In the genomic region with DNA sequence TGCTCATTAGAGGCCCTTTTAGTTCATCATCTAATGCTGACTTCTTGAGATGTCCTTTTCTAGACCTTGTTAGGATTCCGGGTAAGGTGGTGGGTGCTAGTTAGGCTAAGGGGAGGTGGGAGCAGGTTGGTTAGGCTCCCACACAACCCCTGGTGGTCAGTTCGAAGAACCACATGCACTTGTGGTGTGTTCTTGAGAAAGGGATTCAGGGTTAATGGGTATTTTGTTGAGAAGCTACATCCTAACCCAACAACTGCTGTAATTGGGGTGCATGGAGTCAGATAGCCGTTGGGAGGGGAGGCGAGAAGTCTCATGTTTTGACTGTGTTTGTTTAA, we compare ENCODE assay signal across 11 mouse cellular contexts. TPM values are rescaled to one million over a fixed set of nuclear protein-coding genes. Genes with fewer than 3 reads are reported as not detected.
DNase-seq lines count a peak whose midpoint lies in the region; ATAC-seq and TF ChIP-seq lines count a peak whose summit lies in the region.
"Had no signal": no experiment of that assay in that cellular context is flagged by ENCODE, and none has a peak within 500 bp of the region (broad histone marks: within the 10 kb centered on the region; RNA-seq: fewer than 3 reads in every experiment).

No protein-coding gene starts in this region.

- H3K27me3 ChIP-seq in heart, postnatal 0 days (ENCODE audit: control insufficient read depth, insufficient read depth, low read length), result no peaks in the 10 kb centered on the region
- no peaks in the 10 kb centered on the region for H3K27me3 ChIP-seq in midbrain, embryonic 15.5 days (replicated peaks)
- no peaks in the 10 kb centered on the region for H3K27me3 ChIP-seq in midbrain, embryonic 10.5 days (ENCODE audit: low read depth, poor library complexity, severe bottlenecking)
- no peaks in the 10 kb centered on the region for H3K27me3 ChIP-seq in splenic B cell, adult 2 months (ENCODE audit: control insufficient read depth, insufficient read depth, low read length, poor library complexity, severe bottlenecking)
- H3K27me3 ChIP-seq: embryonic facial prominence, embryonic 15.5 days; limb, embryonic 13.5 days had no signal

- no peak overlapping the region for H3K4me3 ChIP-seq in heart, postnatal 0 days (ENCODE audit: low read depth, low read length)
- H3K4me3 ChIP-seq in midbrain, embryonic 15.5 days, result no peak overlapping the region
- H3K4me3 ChIP-seq in midbrain, embryonic 10.5 days, result no peak overlapping the region
- H3K4me3 ChIP-seq: embryonic facial prominence, embryonic 15.5 days; limb, embryonic 13.5 days had no signal

- H3K4me2 ChIP-seq in heart, postnatal 0 days (ENCODE audit: low read depth, low read length), result no peak overlapping the region
- no peak overlapping the region for H3K4me2 ChIP-seq in midbrain, embryonic 15.5 days
- H3K4me2 ChIP-seq: embryonic facial prominence, embryonic 15.5 days; hindbrain, embryonic 14.5 days; limb, embryonic 13.5 days had no signal

- H3K27ac ChIP-seq in heart, postnatal 0 days (ENCODE audit: low read depth), result no peak overlapping the region
- H3K27ac ChIP-seq in midbrain, embryonic 15.5 days, result no peak overlapping the region
- H3K27ac ChIP-seq in midbrain, embryonic 10.5 days (replicated peaks), result no peak overlapping the region
- H3K27ac ChIP-seq: embryonic facial prominence, embryonic 15.5 days; limb, embryonic 13.5 days had no signal

- H3K4me1 ChIP-seq in heart, postnatal 0 days (ENCODE audit: control insufficient read depth, insufficient read depth), result peaks cover 23% of the 10 kb centered on the region; the same call in 1 of the 2 replicates
- H3K4me1 ChIP-seq in midbrain, embryonic 15.5 days, result peaks cover 21% of the 10 kb centered on the region
- H3K4me1 ChIP-seq in midbrain, embryonic 10.5 days, result peaks cover 16% of the 10 kb centered on the region

- ATAC-seq in heart, postnatal 0 days (ENCODE audit: insufficient read depth, low read depth), result no peak
- 0 out of 2 replicates have a peak, but pooled peaks have one; percentile 16 for ATAC-seq in midbrain, embryonic 15.5 days (replicated peaks)
- ATAC-seq in monocyte, adult 5-6 weeks (replicated peaks; ENCODE audit: insufficient number of reproducible peaks, low FRiP score, low TSS enrichment, poor library complexity, severe bottlenecking), result no peak

- no peak overlapping the region for H3K9ac ChIP-seq in heart, postnatal 0 days (replicated peaks; ENCODE audit: low read depth, low read length)
- H3K9ac ChIP-seq in midbrain, embryonic 15.5 days, result no peak overlapping the region
- H3K9ac ChIP-seq: embryonic facial prominence, embryonic 15.5 days; hindbrain, embryonic 14.5 days; limb, embryonic 13.5 days had no signal

- TF ChIP-seq EP300 in heart, postnatal 0 days (IDR thresholded peaks at IDR 0.05; ENCODE audit: low read depth), result no peak

- no peaks in the 10 kb centered on the region for H3K9me3 ChIP-seq in heart, postnatal 0 days (replicated peaks; ENCODE audit: control insufficient read depth, low read length)
- H3K9me3 ChIP-seq in midbrain, embryonic 15.5 days, result no peaks in the 10 kb centered on the region
- H3K9me3 ChIP-seq in midbrain, embryonic 10.5 days (replicated peaks), result no peaks in the 10 kb centered on the region
- H3K9me3 ChIP-seq: embryonic facial prominence, embryonic 15.5 days; limb, embryonic 13.5 days had no signal

- peak; percentile 18; the same call in 1 of the 2 replicates for TF ChIP-seq CTCF in heart, postnatal 0 days (IDR thresholded peaks at IDR 0.05; ENCODE audit: low read depth)
- TF ChIP-seq CTCF in brain, embryonic 14.5 days (IDR thresholded peaks at IDR 0.05; ENCODE audit: borderline replicate concordance, extremely low read depth, insufficient read depth, insufficient read length), result peak; percentile 35; the same call in 1 of the 2 replicates

- WGBS in heart, postnatal 0 days, result 90% methylated on average over 4 of the region's 4 CpGs
- WGBS in midbrain, embryonic 15.5 days, result 86% methylated on average over 4 of the region's 4 CpGs
- WGBS in midbrain, embryonic 10.5 days, result 85% methylated on average over 4 of the region's 4 CpGs

- peaks cover 50% of the 10 kb centered on the region for H3K36me3 ChIP-seq in heart, postnatal 0 days (replicated peaks; ENCODE audit: control insufficient read depth, insufficient read depth, low read length)
- peaks cover 15% of the 10 kb centered on the region; the same call in 1 of the 2 replicates for H3K36me3 ChIP-seq in midbrain, embryonic 15.5 days (replicated peaks)
- peaks cover 82% of the 10 kb centered on the region for H3K36me3 ChIP-seq in midbrain, embryonic 10.5 days
- peaks cover 5% of the 10 kb centered on the region for H3K36me3 ChIP-seq in splenic B cell, adult 2 months (ENCODE audit: control insufficient read depth, insufficient read depth, low read length, poor library complexity, severe bottlenecking)

- TF ChIP-seq POLR2A in brain, embryonic 14.5 days (IDR thresholded peaks at IDR 0.05; ENCODE audit: borderline replicate concordance, extremely low read depth, insufficient read depth, insufficient read length, poor library complexity, severe bottlenecking), result no peak

- no peak for DNase-seq in heart, postnatal 0 days (ENCODE audit: low spot score)
- DNase-seq in heart, postnatal 4 days, result no peak
- DNase-seq in midbrain, embryonic 10.5 days (ENCODE audit: low spot score), result no peak
- DNase-seq in brain, embryonic 14.5 days (ENCODE audit: low read depth), result no peak
- DNase-seq in splenic B cell, adult 2 months (ENCODE audit: low read depth, low spot score), result peak; percentile 12
- DNase-seq: cerebellum, adult 9-11 months had no signal

RNA-seq across cellular contexts. Expression of gene Jade1, which starts 50.8 kb away (rescaled TPM):
- 14.5 and 16.8 TPM in 2 replicates for total RNA-seq in heart, postnatal 0 days (2014; rRNA removed; ENCODE audit: low replicate concordance)
- 12.6 and 13.9 TPM in 2 replicates for polyA plus RNA-seq in heart, postnatal 0 days (2015; fragmentation: Nextera tagmentation; extraction: Ambion mirVana)
- total RNA-seq in heart, postnatal 4 days (2021), result 10 to 100 TPM; 37.8 to 43.5 TPM
- polyA plus RNA-seq in midbrain, embryonic 15.5 days (2015; fragmentation: Nextera tagmentation; extraction: Ambion mirVana), result 13.8 and 14.0 TPM in 2 replicates
- polyA plus RNA-seq in midbrain, embryonic 10.5 days (2016; fragmentation: Nextera tagmentation; extraction: Ambion mirVana), result 17.7 and 17.9 TPM in 2 replicates
- polyA plus RNA-seq in brain, embryonic 14.5 days (2012; rRNA removed), result 12.8 and 12.9 TPM in 2 replicates
- total RNA-seq in monocyte, adult 5-6 weeks (2017), result 16.5 to 22.5 TPM (median 18.4 TPM) in 3 replicates
